Mouse (Mus musculus) megakaryocyte, embryonic 14.5 days (primary cell): ENCODE data around the gene Taf8. TPM values are rescaled to one million over a fixed set of nuclear protein-coding genes. Genes with fewer than 3 reads are reported as not detected.

ENCODE experiments used
- H3K27me3 ChIP-seq: replicated peaks from 2 replicates; pipeline ENCODE3; 2012; ENCODE audit warnings: inconsistent platforms
- H3K36me3 ChIP-seq: replicated peaks from 2 replicates; pipeline ENCODE3; 2012; ENCODE audit warnings: low read length, inconsistent platforms, mixed read lengths
- H3K4me1 ChIP-seq: 2 replicates; pipeline ENCODE4 v1.6.1; 2012; ENCODE audit warnings: inconsistent platforms
- H3K4me3 ChIP-seq: replicated peaks from 2 replicates; pipeline ENCODE3; 2012; ENCODE audit warnings: moderate library complexity, mild to moderate bottlenecking, inconsistent platforms
- H3K9me3 ChIP-seq: 2 replicates; pipeline ENCODE4 v1.6.1; 2012; ENCODE audit warnings: inconsistent platforms
- FLI1 ChIP-seq: IDR thresholded peaks from 2 replicates; pipeline ENCODE4 v1.6.1; 2012; ENCODE audit warnings: low read length, inconsistent platforms, mixed read lengths
- GATA1 ChIP-seq: IDR thresholded peaks from 3 replicates; pipeline ENCODE4 v1.6.1; 2012; ENCODE audit warnings: mixed read lengths, low read length, inconsistent platforms, borderline replicate concordance
- polyA plus RNA-seq: library from polyadenylated mRNA; stranded (reverse); fragments of >175 nt; gene quantifications from 2 replicates; pipeline ENCODE4 v1.2.3, GENCODE M21; 2012; ENCODE audit warnings: low replicate concordance; ENCODE audit not compliant: insufficient read depth

The Taf8 gene
- polyA plus RNA-seq, 1 experiment = 8.7 TPM

DNA sequence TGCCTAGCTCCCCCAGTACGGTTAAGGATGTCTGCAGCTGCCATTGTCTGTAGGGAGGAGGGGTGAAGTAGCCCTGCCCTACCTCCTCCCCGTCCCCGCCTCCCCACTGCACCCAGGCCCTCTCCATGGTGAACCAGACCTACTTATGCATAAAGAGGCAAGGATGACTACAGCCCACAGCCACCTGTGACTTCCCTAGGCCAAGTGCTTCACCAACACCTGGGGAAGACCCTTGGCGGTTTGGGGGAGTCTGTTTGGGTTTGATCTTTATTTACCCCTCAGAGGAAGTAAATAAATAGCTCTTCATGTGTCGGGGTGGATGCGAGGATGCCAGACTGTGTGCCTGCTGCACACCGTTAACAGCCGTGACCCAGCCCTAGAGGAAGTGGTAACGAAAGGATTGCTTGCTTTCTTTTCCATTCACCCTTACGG lies 29.3 kb upstream of the Taf8 start:
- peaks cover 82% of the 10 kb centered on the region for H3K4me1 ChIP-seq
- H3K36me3 ChIP-seq = peaks cover 72% of the 10 kb centered on the region
- no peaks in the 10 kb centered on the region for H3K9me3 ChIP-seq
- H3K27me3 ChIP-seq = no peaks in the 10 kb centered on the region
- no peak for TF ChIP-seq GATA1
- TF ChIP-seq FLI1 = no peak
- no peak overlapping the region for H3K4me3 ChIP-seq

DNA sequence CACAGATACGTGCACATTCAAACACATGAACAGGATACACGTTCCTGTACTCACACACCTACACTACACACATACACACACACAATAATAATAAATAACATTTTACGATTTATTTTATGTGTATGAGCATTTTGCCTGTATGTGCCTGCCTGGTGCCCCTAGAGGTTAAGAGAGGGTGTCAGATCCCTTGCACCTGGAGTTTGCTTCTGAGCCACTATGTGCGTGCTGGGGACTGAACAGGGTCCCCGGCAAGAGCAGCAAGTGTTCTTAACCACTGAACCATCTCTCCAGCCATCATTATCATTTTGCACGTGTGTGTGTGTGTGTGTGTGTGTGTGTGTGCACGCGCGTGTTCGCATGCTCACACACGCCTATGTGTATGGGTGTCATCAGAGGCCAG lies 27.5 kb upstream of the Taf8 start:
- no peak overlapping the region for H3K4me3 ChIP-seq
- peaks cover 76% of the 10 kb centered on the region for H3K4me1 ChIP-seq
- TF ChIP-seq FLI1 (no peak), GATA1 (no peak)
- peaks cover 71% of the 10 kb centered on the region for H3K36me3 ChIP-seq
- no peaks in the 10 kb centered on the region for H3K27me3 ChIP-seq
- H3K9me3 ChIP-seq = no peaks in the 10 kb centered on the region

DNA sequence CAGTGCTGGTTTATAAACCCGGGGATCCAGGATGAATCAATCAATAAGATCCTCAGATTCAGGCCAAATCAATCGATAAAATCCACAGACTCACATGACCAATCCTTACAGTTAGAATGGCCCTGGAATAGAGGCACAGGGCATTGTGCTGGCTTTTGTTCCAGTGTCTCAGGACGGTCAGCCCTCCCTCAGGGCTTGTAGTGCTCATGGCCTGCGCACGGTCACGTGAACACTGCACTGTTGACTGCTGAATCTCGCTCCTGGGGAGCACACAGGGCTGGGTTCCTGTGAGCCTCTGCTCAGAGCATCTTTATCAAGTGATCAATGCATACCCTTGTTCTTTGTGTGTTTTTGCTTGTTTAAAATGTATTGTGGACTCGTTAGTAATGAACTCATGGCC lies 26.8 kb upstream of the Taf8 start:
- H3K27me3 ChIP-seq = no peaks in the 10 kb centered on the region
- H3K4me3 ChIP-seq = no peak overlapping the region
- no peak for TF ChIP-seq FLI1
- TF ChIP-seq GATA1 = no peak
- peaks cover 78% of the 10 kb centered on the region for H3K36me3 ChIP-seq
- no peaks in the 10 kb centered on the region for H3K9me3 ChIP-seq
- H3K4me1 ChIP-seq = peaks cover 78% of the 10 kb centered on the region

DNA sequence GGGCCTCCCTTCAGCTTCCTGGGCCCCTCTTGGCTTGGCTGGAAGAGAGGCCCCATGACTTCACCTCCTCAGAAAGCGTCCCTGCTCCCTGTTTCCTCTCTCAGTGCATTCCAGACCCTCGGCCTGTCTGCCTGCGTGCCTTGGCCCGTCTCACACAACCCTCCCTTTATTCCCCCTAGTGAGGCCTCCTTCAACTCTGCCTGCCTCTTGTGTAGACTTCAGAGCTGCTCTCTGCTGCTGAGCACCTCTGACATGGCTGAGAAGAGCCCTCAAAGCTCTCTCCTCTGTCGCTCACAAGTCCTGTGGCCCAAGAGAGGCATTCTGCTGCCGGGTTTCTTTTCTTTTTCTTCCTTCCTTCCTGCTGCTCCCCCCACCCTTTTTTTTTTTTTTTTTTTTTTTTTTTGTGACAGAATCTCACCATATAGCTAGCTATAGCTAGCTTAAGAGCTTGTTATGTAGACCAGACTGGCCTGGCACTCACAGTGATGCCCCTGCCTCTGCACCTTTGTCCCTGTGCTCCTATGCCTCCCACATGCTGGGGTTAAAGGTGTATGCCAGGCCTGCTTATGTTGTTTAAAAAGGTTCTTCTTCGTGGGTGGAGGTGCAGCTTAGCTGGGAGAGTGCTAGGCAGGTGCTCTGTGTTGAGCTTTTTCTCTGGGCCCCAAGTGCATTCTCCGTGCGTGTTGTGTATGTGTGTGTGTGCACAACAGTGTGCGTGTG lies 25.6 kb upstream of the Taf8 start:
- Histone ChIP-seq H3K36me3 (peaks cover 79% of the 10 kb centered on the region), H3K9me3 (no peaks in the 10 kb centered on the region), H3K4me3 (peak overlapping the region; percentile 80), H3K4me1 (peaks cover 86% of the 10 kb centered on the region), H3K27me3 (no peaks in the 10 kb centered on the region)
- TF ChIP-seq FLI1 (no peak), GATA1 (no peak)

DNA sequence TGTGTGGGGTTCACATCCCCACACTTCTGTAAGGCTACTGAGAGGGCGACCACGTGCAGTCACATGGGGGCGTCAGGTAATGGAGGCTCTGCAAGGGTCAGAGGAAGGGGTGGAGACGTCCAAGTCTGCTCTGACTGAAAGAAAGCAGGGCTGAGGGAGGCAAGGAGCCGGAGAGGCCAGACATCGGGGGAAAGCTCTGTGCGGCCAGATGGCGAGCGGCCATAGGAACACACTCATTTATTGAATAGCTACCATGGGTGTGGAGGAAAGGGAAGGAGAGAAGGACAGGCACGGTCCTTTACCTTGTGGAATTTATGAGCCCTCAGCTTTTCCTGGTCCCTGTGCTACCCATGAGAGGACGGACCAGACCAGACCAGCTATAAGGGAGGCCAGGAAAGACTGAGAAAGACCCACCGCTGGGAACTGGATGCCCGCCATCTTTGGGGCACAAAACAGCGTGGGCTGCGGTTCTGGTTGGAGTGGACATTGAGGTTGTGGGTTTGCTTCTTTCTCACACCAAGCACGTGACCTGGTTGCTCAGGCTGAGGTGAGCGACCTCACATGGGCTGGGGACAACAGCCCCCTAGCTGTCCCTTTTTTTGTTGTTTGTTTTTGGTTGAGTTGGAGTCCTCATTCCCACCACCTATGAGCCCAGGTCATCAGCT lies 24.9 kb upstream of the Taf8 start:
- no peaks in the 10 kb centered on the region for H3K9me3 ChIP-seq
- H3K4me1 ChIP-seq = peaks cover 86% of the 10 kb centered on the region
- peaks cover 75% of the 10 kb centered on the region for H3K36me3 ChIP-seq
- TF ChIP-seq GATA1 (no peak), FLI1 (no peak)
- no peaks in the 10 kb centered on the region for H3K27me3 ChIP-seq
- H3K4me3 ChIP-seq = peak overlapping the region; percentile 79

DNA sequence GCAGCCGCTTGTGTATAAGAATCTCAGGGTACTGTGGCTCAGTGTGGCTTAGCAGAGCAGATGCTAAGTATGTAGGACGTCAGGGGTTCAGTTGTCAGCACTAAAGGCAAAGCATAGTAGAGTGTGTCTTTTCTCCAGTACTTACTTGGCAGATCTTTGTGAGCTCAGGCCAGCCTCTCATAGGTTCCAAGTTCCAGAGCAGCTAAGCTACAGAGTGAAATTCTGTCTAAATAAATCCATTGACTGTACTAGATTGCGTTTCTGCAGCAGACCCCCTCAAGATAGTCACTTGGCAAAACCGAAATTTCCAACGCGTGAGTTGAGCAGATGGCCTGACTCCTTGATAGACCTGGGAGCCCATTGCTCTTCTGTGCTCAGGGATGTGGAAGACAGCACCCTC lies 22.9 kb upstream of the Taf8 start:
- Histone ChIP-seq H3K27me3 (no peaks in the 10 kb centered on the region), H3K4me3 (no peak overlapping the region), H3K36me3 (peaks cover 61% of the 10 kb centered on the region), H3K9me3 (no peaks in the 10 kb centered on the region), H3K4me1 (peaks cover 88% of the 10 kb centered on the region)
- TF ChIP-seq FLI1 (no peak), GATA1 (no peak)

DNA sequence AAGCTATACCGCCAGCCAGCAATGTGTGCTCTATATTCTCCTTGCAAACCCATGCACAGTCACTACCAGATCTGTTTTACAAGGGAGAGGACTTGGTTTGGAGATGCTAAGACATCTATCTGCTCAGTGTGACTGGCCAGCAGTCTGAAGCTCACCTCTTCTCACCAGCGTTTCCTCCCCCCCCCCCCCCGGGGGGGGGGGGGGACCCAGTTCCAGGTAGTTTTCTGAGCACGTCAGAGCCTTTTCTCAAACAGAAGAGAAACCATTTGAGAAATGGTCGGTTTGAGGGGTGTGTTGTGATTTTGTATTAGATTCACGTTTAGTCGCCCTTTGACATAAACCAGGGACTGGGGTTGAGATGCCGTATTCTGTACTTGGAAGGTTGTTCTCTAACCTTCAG lies 22.0 kb upstream of the Taf8 start:
- TF ChIP-seq FLI1 = no peak
- no peak for TF ChIP-seq GATA1
- Histone ChIP-seq H3K4me3 (peak overlapping the region; percentile 85), H3K36me3 (peaks cover 57% of the 10 kb centered on the region), H3K9me3 (no peaks in the 10 kb centered on the region), H3K27me3 (no peaks in the 10 kb centered on the region), H3K4me1 (peaks cover 91% of the 10 kb centered on the region)

DNA sequence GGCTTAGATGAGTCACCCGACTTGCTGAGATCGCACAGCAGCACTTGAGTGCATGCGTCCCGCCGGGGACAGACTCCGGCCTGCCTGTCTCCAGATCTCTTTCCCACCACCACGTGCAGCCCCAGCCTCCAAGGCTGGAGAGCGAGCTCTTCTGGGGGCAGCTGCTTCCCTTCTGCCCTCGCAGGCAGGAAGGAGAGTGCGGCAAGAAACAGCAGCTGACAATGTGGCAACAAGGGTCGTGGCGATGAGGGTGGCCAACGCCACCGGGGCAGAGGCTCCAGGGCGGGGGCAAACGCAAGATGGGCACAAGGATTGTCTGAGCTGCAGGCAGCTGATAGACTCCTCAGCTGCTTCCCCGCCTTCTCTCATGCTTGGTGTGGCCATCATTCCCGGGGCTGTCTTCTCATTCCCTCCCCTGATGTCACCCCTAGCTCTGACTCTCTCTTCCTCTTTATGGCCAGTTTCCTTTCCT lies 21.2 kb upstream of the Taf8 start:
- Histone ChIP-seq H3K4me3 (peak overlapping the region; percentile 85), H3K9me3 (no peaks in the 10 kb centered on the region), H3K4me1 (peaks cover 89% of the 10 kb centered on the region), H3K27me3 (no peaks in the 10 kb centered on the region), H3K36me3 (peaks cover 56% of the 10 kb centered on the region)
- TF ChIP-seq FLI1 (no peak), GATA1 (no peak)

DNA sequence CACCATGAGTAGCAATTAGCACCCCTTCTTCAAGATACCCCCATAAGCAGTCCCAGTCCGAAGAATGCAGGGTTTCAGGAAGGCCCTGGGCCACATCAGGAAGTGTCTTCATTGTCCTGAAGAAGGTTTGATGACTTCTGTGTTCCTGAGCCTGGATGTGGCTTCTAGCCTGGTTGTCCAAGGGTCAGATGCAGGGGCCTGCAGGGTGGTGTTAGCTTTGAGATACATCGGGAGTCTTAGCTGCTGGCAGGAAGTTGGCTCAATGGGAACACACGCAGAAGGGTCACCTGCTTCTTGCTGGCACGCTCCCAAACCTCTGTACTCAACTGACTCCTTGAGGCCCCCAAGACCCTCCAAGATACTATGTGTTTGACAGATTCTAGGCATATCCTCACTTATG lies 20.4 kb upstream of the Taf8 start:
- H3K36me3 ChIP-seq = peaks cover 57% of the 10 kb centered on the region
- no peaks in the 10 kb centered on the region for H3K9me3 ChIP-seq
- TF ChIP-seq GATA1 = no peak
- TF ChIP-seq FLI1 = no peak
- peak overlapping the region; percentile 89 for H3K4me3 ChIP-seq
- H3K4me1 ChIP-seq = peaks cover 89% of the 10 kb centered on the region
- no peaks in the 10 kb centered on the region for H3K27me3 ChIP-seq
